Mouse (Mus musculus) embryonic facial prominence, embryonic 14.5 days (tissue): Measurements from ENCODE around the gene Klhl8. TPM values are rescaled to one million over a fixed set of nuclear protein-coding genes. Genes with fewer than 3 reads are reported as not detected.

ENCODE experiments used
- ATAC-seq: fragments of 200-750 bp; cut with Nextera tagmentation; 2 replicates; pipeline ENCODE4 v1.8.0; 2017; ENCODE audit warnings: low read depth, moderate number of reproducible peaks, moderate TSS enrichment
- DNase-seq: peaks from one replicate; pipeline ENCODE4 v3.0.0-alpha.2; 2015; ENCODE audit warnings: low spot score
- H3K27ac ChIP-seq: fragments of 300-500 bp; sonication (generic); replicated peaks from 2 replicates; pipeline ENCODE4 v1.5.1; 2014; ENCODE audit warnings: low read depth, mild to moderate bottlenecking, low read length, moderate library complexity
- H3K27me3 ChIP-seq: fragments of 300-500 bp; sonication (generic); replicated peaks from 2 replicates; pipeline ENCODE4 v1.6.1; 2014; ENCODE audit warnings: low read length; ENCODE audit not compliant: control insufficient read depth, insufficient read depth
- H3K36me3 ChIP-seq: fragments of 300-500 bp; sonication (generic); 2 replicates; pipeline ENCODE4 v1.6.1; 2014; ENCODE audit warnings: low read length, mixed read lengths; ENCODE audit not compliant: control insufficient read depth, insufficient read depth
- H3K4me1 ChIP-seq: fragments of 300-500 bp; sonication (generic); 2 replicates; pipeline ENCODE4 v1.6.1; 2014; ENCODE audit warnings: antibody characterized with exemption, low read length; ENCODE audit not compliant: control insufficient read depth, insufficient read depth
- H3K4me2 ChIP-seq: fragments of 300-500 bp; sonication (generic); 2 replicates; pipeline ENCODE4 v1.6.1; 2014; ENCODE audit warnings: low read depth, mild to moderate bottlenecking, low read length, moderate library complexity, mixed read lengths
- H3K4me3 ChIP-seq: fragments of 300-500 bp; sonication (generic); 2 replicates; pipeline ENCODE4 v1.5.1; 2014; ENCODE audit warnings: low read depth, mild to moderate bottlenecking, low read length
- H3K9ac ChIP-seq: fragments of 300-500 bp; sonication (generic); 2 replicates; pipeline ENCODE4 v1.6.1; 2014; ENCODE audit warnings: low read depth, mild to moderate bottlenecking, low read length, moderate library complexity, mixed read lengths
- H3K9me3 ChIP-seq: fragments of 300-500 bp; sonication (generic); 2 replicates; pipeline ENCODE4 v1.6.1; 2016; ENCODE audit warnings: low read length; ENCODE audit not compliant: control insufficient read depth
- whole genome bisulfite sequencing: fragments of 180-500 bp; shearing (Covaris S2); extraction: QIAGEN DNeasy Blood & Tissue Kit; methylation state at CpG from one replicate; pipeline ENCODE4 v1.1.7; 2014; 5-methylcytosine and 5-hydroxymethylcytosine counted together
- polyA plus RNA-seq: library from polyadenylated mRNA; unstranded; fragments of >200 nt; fragmentation: Nextera tagmentation; extraction: Ambion mirVana; gene quantifications from 2 replicates; pipeline ENCODE4 v1.2.1, GENCODE M21; 2014

Gene Klhl8
- polyA plus RNA-seq, 1 experiment from 2014 or later: 12.2 TPM

DNA sequence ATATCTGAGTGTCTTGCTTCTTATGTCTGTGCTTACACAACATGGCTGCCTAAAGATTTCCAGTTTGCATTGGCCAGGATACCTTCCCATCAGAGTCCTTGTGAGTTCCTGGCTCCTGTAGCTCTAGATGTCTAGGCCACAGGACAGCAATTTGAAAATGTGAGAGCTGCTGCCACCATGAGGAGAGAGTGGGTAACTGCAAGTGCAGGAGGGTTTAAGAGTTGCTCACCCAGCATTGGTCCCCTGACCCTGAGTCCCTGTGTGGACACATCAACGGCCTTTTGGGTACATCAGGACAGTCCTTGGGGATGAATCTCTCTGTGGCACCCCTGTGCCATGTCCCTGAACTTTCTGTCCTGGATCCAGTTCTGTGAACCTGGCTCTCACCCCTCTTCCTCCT lies 93.3 kb downstream of the Klhl8 start:
- Histone ChIP-seq H3K27ac (no peak overlapping the region), H3K4me3 (no peak overlapping the region), H3K9me3 (no peaks in the 10 kb centered on the region), H3K9ac (no peak overlapping the region), H3K27me3 (no peaks in the 10 kb centered on the region), H3K4me1 (0 out of 2 replicates have a peak, but pooled peaks cover 4% of the 10 kb centered on the region), H3K4me2 (no peak overlapping the region), H3K36me3 (no peaks in the 10 kb centered on the region)
- 29% methylated on average over 1 of the region's 1 CpGs for WGBS
- DNase-seq (peak; percentile 83), ATAC-seq (peak; percentile 54; the same call in 1 of the 2 replicates)

DNA sequence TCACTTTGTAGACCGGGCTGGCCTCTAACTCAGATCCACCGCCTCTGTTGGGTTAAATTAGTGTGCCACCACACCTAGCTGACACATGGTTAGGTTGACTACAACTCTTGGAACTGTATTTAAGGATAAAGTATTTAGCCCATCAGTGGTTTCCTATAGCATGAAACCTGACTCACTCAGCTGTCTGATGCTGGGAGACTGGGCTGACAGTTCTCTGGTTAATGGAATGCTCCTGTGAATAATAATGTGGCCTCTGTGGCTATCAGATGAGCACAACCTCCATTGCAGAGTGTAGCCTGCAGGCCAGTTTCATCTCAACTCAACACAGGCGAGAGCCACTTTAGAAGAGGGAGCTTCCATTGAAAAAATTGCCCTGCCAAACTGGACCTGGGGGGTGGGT lies 94.3 kb downstream of the Klhl8 start:
- H3K27ac ChIP-seq: no peak overlapping the region
- no peaks in the 10 kb centered on the region for H3K9me3 ChIP-seq
- no peak for DNase-seq
- H3K4me1 ChIP-seq: 0 out of 2 replicates have a peak, but pooled peaks cover under 1% of the 10 kb centered on the region
- WGBS: 83% methylated on average over 3 of the region's 3 CpGs
- no peak overlapping the region for H3K4me2 ChIP-seq
- no peaks in the 10 kb centered on the region for H3K36me3 ChIP-seq
- H3K27me3 ChIP-seq: no peaks in the 10 kb centered on the region
- no peak overlapping the region for H3K9ac ChIP-seq
- H3K4me3 ChIP-seq: no peak overlapping the region
- no peak for ATAC-seq

DNA sequence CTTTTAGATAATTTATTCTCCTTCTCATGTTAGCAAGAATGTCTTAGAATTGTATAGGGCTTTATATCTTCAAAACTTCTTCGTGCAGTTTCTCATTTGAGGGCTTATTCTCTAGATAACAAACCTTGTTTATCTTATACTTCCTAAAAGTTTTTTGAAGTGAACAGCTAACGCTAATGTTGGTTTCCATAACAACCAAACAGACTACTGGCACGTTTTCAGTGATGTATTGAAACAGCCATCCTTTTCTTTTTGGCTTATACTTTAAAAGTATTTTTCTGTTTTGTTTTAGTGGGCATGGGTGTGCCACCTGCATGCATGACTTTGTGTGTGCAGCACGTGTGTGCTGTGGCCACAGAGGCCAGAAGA lies 95.8 kb downstream of the Klhl8 start:
- no peak overlapping the region for H3K9ac ChIP-seq
- no peak for DNase-seq
- no peak overlapping the region for H3K27ac ChIP-seq
- no peaks in the 10 kb centered on the region for H3K4me1 ChIP-seq
- H3K27me3 ChIP-seq: no peaks in the 10 kb centered on the region
- no peak overlapping the region for H3K4me2 ChIP-seq
- no peaks in the 10 kb centered on the region for H3K9me3 ChIP-seq
- no peak overlapping the region for H3K4me3 ChIP-seq
- no peak for ATAC-seq
- H3K36me3 ChIP-seq: no peaks in the 10 kb centered on the region
- 68% methylated on average over 4 of the region's 4 CpGs for WGBS

DNA sequence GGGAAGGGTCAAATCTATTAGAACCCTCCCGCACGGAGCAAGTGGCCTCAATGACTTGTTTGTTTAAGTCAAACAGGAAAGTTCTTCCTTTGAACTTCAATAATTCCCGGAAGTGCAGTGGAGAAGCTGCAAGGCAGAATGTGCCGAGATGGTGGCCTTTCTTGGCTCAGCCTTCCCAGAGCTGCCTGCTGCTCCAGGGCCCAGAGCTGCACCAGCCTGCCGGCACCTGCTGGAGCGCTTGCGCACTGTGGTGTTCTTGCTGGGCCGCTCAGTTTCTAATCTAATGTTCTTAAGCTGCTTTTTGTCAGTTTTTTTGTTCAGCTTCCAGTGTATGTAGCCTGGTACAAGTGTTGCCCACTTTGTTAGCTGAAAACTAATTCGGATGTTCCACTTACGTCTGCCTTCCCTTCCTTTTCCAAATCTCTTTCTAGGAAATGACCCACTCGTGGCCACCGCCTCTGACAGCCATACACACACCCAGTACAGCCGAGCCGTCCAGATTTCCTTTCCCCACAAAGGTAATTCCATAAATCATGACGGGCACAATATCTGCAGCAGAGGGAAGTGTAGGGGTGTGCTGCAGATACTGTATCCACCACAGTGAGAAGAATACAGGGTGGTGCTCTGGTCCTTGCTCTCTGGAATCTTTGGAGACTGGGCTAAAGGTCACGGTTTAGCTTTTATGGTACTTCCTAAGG lies 96.4 kb downstream of the Klhl8 start:
- no peaks in the 10 kb centered on the region for H3K9me3 ChIP-seq
- H3K36me3 ChIP-seq: no peaks in the 10 kb centered on the region
- WGBS: 61% methylated on average over 16 of the region's 16 CpGs
- DNase-seq (no peak), ATAC-seq (no peak)
- no peaks in the 10 kb centered on the region for H3K27me3 ChIP-seq
- no peak overlapping the region for H3K9ac ChIP-seq
- no peak overlapping the region for H3K27ac ChIP-seq
- no peaks in the 10 kb centered on the region for H3K4me1 ChIP-seq
- no peak overlapping the region for H3K4me2 ChIP-seq
- H3K4me3 ChIP-seq: no peak overlapping the region

DNA sequence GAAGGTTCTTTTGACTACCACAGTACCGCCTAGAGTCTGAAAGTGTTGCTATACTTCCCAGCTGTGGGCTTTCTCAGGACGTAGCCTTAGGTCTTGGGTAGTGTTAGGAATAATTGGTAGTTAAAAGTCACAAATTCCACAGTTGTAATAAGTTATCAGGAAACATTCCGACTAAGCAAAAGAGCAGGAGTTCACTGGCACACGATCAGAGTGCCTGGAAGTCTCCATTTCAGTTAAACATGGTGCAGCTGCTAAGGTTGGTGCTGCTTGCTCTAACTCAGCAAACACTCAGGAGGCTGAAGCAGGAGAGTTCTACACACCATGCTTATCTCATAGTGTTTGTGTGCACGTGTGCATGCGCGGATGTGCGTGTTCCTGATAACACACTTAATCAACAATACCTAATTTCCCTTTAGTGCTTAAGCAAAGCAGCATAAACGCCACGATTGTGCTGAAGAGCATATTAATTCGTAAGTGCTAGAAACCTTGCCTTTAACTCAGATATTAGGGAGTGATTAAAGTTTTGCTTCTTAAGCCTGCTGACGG lies 97.0 kb downstream of the Klhl8 start:
- Histone ChIP-seq H3K9me3 (no peaks in the 10 kb centered on the region), H3K4me2 (no peak overlapping the region), H3K27me3 (no peaks in the 10 kb centered on the region), H3K36me3 (no peaks in the 10 kb centered on the region), H3K4me3 (no peak overlapping the region), H3K27ac (no peak overlapping the region), H3K9ac (no peak overlapping the region), H3K4me1 (no peaks in the 10 kb centered on the region)
- ATAC-seq (no peak), DNase-seq (no peak)
- WGBS: 86% methylated on average over 12 of the region's 12 CpGs

DNA sequence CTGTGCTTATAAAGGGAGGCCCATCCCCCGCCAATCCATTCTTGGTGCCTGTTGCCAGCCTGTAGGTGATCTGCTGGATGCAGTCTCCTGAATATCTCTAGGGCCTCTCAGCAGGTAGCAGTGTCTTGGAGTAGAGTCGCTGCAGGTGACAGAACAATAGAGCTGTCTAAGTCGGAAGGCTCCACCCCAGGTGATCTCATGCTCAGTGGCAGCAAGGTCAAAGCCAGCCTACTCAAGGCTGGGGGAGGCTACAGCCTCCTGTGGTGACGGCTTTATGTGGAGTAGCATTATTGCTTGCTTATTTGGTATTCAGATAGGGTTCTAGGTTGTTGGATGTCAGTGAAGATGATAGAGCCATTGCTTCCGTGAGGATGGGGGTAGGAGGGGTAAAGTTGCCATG lies 97.8 kb downstream of the Klhl8 start:
- Histone ChIP-seq H3K4me1 (no peaks in the 10 kb centered on the region), H3K4me2 (no peak overlapping the region), H3K36me3 (no peaks in the 10 kb centered on the region), H3K9ac (no peak overlapping the region), H3K4me3 (no peak overlapping the region), H3K27me3 (no peaks in the 10 kb centered on the region), H3K27ac (no peak overlapping the region), H3K9me3 (no peaks in the 10 kb centered on the region)
- WGBS: 76% methylated on average over 5 of the region's 5 CpGs
- ATAC-seq (no peak), DNase-seq (no peak)

Other genes with a start within 250 kb of the Klhl8 start
- 7.5 and 8.2 TPM in 2 replicates for gene Aff1, start 218.9 kb downstream of the Klhl8 start, polyA plus RNA-seq
- 0.15 and 0.26 TPM in 2 replicates for gene Hsd17b13, start 66.2 kb upstream of the Klhl8 start, polyA plus RNA-seq
- 4.5 and 4.9 TPM in 2 replicates for gene Hsd17b11, start 110.7 kb upstream of the Klhl8 start, polyA plus RNA-seq
- 56.8 and 59.0 TPM in 2 replicates for gene Nudt9, start 135.0 kb upstream of the Klhl8 start, polyA plus RNA-seq
- 0.47 TPM in 1 of 2 replicates, not detected in the other for gene Gm17660, start 166.3 kb upstream of the Klhl8 start, polyA plus RNA-seq
- 108 and 117 TPM in 2 replicates for gene Sparcl1, start 202.5 kb upstream of the Klhl8 start, polyA plus RNA-seq